Mouse (Mus musculus): ENCODE results near the gene Slamf1. TPM values are rescaled to one million over a fixed set of nuclear protein-coding genes. Genes with fewer than 3 reads are reported as not detected.
"Not testable (repeated sequence)": the region's sequence is repeated elsewhere in the genome, so short reads cannot be mapped to it uniquely, and the experiment has no call there.

Slamf1 gene
- total and polyA plus RNA-seq, 2 experiments from 2014 or later, result 0.11 to 0.19 TPM

DNA sequence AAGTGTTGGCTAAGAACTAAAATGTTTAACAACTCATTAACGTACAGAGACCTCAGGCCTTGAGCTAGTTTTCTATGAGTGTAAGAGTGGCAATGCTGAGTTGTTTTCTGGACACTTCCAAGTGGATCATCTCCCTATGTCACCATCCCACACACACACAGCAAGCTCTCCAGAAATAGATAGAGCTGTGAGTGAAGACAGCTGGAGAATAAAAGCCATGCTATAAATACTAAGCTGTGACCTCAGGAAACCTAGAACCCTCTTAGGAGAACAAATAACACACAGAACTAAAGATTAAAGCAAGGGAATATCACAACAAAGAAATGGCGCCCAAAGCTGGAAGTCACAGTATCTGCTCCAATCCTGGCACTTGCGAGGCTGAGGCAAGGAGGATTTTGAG lies 24.6 kb downstream of the Slamf1 start:
- no peaks in the 10 kb centered on the region for H3K9me3 ChIP-seq (ENCODE audit: low read length)
- no peaks in the 10 kb centered on the region for H3K36me3 ChIP-seq (ENCODE audit: insufficient read depth, low read length)
- no peak for ATAC-seq (ENCODE audit: low FRiP score)
- WGBS, result 80% methylated on average over 3 of the region's 3 CpGs
- H3K4me3 ChIP-seq (ENCODE audit: low read depth, low read length), result no peak overlapping the region
- H3K4me2 ChIP-seq (ENCODE audit: low read depth, low read length, poor library complexity, severe bottlenecking), result no peak overlapping the region
- H3K9ac ChIP-seq (replicated peaks; ENCODE audit: low read length, poor library complexity, severe bottlenecking), result no peak overlapping the region
- H3K4me1 ChIP-seq (ENCODE audit: insufficient read depth, low read length), result no peaks in the 10 kb centered on the region
- no peak for DNase-seq (ENCODE audit: low spot score)
- TF ChIP-seq CTCF (IDR thresholded peaks at IDR 0.05), result no peak
- no peak overlapping the region for H3K27ac ChIP-seq (ENCODE audit: low read depth, low read length)
- no peaks in the 10 kb centered on the region for H3K27me3 ChIP-seq (ENCODE audit: insufficient read depth, low read length)

DNA sequence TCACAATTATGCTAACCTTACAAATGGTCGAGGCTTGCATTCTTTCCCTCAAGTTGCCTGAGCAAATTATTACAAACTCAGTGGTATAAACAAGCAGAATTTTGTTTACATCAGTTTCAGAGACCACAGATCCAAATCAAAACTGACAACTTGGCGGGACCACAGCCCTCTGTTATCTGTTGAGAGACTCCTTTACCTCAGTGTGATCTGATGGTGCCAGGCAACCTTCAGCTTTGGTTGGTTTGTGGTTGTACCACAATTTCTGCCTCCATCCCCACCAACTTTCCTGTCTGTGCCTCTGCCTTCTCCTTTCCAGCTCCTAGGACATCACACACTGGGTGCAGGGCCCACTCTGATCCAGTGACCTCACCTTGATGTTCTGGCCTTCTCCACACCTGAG lies 29.3 kb downstream of the Slamf1 start:
- Histone ChIP-seq H3K4me1 (ENCODE audit: insufficient read depth, low read length) (no peaks in the 10 kb centered on the region), H3K9ac (replicated peaks; ENCODE audit: low read length, poor library complexity, severe bottlenecking) (no peak overlapping the region), H3K27me3 (ENCODE audit: insufficient read depth, low read length) (no peaks in the 10 kb centered on the region), H3K9me3 (ENCODE audit: low read length) (no peaks in the 10 kb centered on the region), H3K27ac (ENCODE audit: low read depth, low read length) (no peak overlapping the region), H3K4me3 (ENCODE audit: low read depth, low read length) (no peak overlapping the region), H3K4me2 (ENCODE audit: low read depth, low read length, poor library complexity, severe bottlenecking) (no peak overlapping the region), H3K36me3 (ENCODE audit: insufficient read depth, low read length) (no peaks in the 10 kb centered on the region)
- no peak for DNase-seq (ENCODE audit: low spot score)
- TF ChIP-seq CTCF (IDR thresholded peaks at IDR 0.05), result no peak
- ATAC-seq (ENCODE audit: low FRiP score), result no peak
- 74% methylated on average over 2 of the region's 2 CpGs for WGBS

DNA sequence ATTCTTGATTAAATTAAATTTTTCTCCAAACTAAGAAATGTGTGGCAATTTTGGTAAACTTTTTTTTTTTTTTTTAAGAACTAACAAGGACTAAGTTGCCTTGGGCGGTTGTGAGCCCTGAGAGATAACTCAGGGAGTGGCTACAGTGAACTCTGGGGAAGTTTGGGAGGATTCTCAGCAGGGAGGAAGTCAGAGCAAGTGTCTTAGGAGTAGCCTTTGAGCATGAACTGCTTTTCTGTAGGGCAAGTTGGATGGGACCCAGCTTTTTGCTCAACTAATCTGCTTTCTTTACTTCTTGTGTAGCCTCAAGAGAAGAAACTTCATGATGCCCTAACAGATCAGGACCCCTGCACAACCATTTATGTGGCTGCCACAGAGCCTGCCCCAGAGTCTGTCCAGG lies 30.9 kb downstream of the Slamf1 start:
- H3K4me1 ChIP-seq (ENCODE audit: insufficient read depth, low read length), result no peaks in the 10 kb centered on the region
- no peak for TF ChIP-seq CTCF (IDR thresholded peaks at IDR 0.05)
- no peaks in the 10 kb centered on the region for H3K27me3 ChIP-seq (ENCODE audit: insufficient read depth, low read length)
- ATAC-seq (ENCODE audit: low FRiP score), result no peak
- no peak overlapping the region for H3K9ac ChIP-seq (replicated peaks; ENCODE audit: low read length, poor library complexity, severe bottlenecking)
- 67% methylated on average over 1 of the region's 1 CpGs for WGBS
- no peak overlapping the region for H3K4me2 ChIP-seq (ENCODE audit: low read depth, low read length, poor library complexity, severe bottlenecking)
- no peaks in the 10 kb centered on the region for H3K9me3 ChIP-seq (ENCODE audit: low read length)
- no peak overlapping the region for H3K27ac ChIP-seq (ENCODE audit: low read depth, low read length)
- DNase-seq (ENCODE audit: low spot score), result no peak
- H3K36me3 ChIP-seq (ENCODE audit: insufficient read depth, low read length), result no peaks in the 10 kb centered on the region
- no peak overlapping the region for H3K4me3 ChIP-seq (ENCODE audit: low read depth, low read length)

DNA sequence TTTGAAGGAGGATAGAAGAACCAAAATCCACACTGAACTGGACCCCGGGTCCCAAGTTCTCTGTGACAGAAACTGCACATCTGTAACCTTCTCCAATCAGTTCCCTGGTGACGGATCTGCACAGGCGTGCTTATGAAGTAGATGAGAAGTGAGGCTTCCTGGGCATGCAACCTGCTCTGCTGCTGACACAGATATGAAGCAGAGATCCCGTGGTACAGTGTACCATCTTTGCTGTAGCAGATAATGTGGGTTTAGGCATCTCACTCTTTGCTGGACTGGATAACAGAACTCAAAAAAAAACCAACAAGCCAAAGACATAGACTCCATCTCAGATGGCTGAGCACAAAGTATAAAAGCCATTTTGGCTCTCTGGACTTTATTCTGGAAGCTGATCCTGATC lies 32.7 kb downstream of the Slamf1 start:
- Histone ChIP-seq H3K9ac (replicated peaks; ENCODE audit: low read length, poor library complexity, severe bottlenecking) (no peak overlapping the region), H3K9me3 (ENCODE audit: low read length) (no peaks in the 10 kb centered on the region), H3K36me3 (ENCODE audit: insufficient read depth, low read length) (no peaks in the 10 kb centered on the region), H3K4me1 (ENCODE audit: insufficient read depth, low read length) (no peaks in the 10 kb centered on the region), H3K4me3 (ENCODE audit: low read depth, low read length) (no peak overlapping the region), H3K4me2 (ENCODE audit: low read depth, low read length, poor library complexity, severe bottlenecking) (no peak overlapping the region), H3K27me3 (ENCODE audit: insufficient read depth, low read length) (no peaks in the 10 kb centered on the region), H3K27ac (ENCODE audit: low read depth, low read length) (no peak overlapping the region)
- ATAC-seq (ENCODE audit: low FRiP score) (no peak), DNase-seq (ENCODE audit: low spot score) (no peak)
- no peak for TF ChIP-seq CTCF (IDR thresholded peaks at IDR 0.05)
- WGBS, result 85% methylated on average over 4 of the region's 4 CpGs

DNA sequence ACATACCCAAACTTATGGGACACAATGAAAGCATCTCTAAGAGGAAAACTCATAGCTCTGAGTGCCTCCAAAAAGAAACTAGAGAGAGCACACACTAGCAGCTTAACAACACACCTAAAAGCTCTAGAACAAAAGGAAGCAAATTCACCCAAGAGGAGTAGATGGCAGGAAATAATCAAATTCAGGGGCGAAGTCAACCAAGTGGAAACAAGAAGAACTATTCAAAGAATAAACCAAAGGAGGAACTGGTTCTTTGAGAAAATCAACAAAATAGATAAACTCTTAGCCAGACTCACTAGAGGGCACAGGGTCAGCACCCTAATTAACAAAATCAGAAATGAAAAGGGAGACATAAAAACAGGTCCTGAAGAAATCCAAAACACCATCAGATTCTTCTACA lies 44.1 kb downstream of the Slamf1 start:
- ATAC-seq (ENCODE audit: low FRiP score); H3K4me1 ChIP-seq (ENCODE audit: insufficient read depth, low read length); H3K27me3 ChIP-seq (ENCODE audit: insufficient read depth, low read length); H3K36me3 ChIP-seq (ENCODE audit: insufficient read depth, low read length); H3K4me2 ChIP-seq (ENCODE audit: low read depth, low read length, poor library complexity, severe bottlenecking); H3K9ac ChIP-seq (replicated peaks; ENCODE audit: low read length, poor library complexity, severe bottlenecking); H3K9me3 ChIP-seq (ENCODE audit: low read length); DNase-seq (ENCODE audit: low spot score); H3K4me3 ChIP-seq (ENCODE audit: low read depth, low read length); H3K27ac ChIP-seq (ENCODE audit: low read depth, low read length): not testable (repeated sequence)
- WGBS, result 80% methylated on average over 1 of the region's 1 CpGs

DNA sequence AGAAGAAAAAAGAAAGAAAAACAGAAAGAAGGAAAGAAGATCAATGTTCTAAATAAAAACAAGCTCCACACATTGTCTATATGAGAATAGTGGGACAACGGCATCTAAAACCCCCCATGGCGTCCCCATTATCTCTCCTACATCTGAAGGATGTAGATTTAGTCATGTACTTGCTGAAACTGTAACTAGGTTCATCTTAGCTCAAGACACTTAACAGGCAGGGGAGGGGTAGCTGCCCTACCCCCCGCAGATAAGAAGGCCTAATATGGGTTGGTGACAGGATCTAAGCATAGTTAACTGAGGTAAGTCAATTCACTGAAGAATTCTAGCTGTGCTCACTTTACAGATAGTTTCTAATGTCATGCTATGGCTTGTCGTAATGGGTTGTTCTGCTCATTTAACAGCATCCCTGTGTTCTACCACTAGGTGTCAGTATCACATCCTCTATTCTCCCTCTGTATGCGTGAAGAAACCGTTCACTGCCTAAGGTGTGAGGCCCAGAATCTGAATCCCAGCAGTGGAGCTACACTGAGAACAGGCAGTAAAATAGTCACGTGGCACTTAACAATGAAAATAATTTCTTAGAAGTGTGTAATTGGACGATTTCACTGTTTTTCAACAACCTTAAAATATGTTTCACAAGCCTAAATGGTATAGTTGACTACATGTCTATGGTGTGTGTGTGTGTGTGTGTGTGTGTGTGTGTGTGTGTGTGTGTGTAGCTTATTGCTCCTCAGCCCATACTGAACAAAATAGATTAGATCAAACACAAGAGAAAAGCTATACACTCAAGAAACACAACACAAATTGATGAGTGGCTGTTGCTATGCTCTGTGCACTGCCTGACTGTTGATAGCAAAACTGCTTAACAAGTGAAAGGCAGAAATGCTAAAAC lies 48.9 kb downstream of the Slamf1 start:
- no peaks in the 10 kb centered on the region for H3K4me1 ChIP-seq (ENCODE audit: insufficient read depth, low read length)
- H3K27ac ChIP-seq (ENCODE audit: low read depth, low read length), result no peak overlapping the region
- no peaks in the 10 kb centered on the region for H3K27me3 ChIP-seq (ENCODE audit: insufficient read depth, low read length)
- DNase-seq (ENCODE audit: low spot score) (peak; percentile 85), ATAC-seq (ENCODE audit: low FRiP score) (peak; percentile 92)
- TF ChIP-seq CTCF (IDR thresholded peaks at IDR 0.05), result peak; percentile 93
- H3K9me3 ChIP-seq (ENCODE audit: low read length), result no peaks in the 10 kb centered on the region
- H3K4me3 ChIP-seq (ENCODE audit: low read depth, low read length), result no peak overlapping the region
- H3K36me3 ChIP-seq (ENCODE audit: insufficient read depth, low read length), result no peaks in the 10 kb centered on the region
- H3K4me2 ChIP-seq (ENCODE audit: low read depth, low read length, poor library complexity, severe bottlenecking), result no peak overlapping the region
- no peak overlapping the region for H3K9ac ChIP-seq (replicated peaks; ENCODE audit: low read length, poor library complexity, severe bottlenecking)
- 14% methylated on average over 8 of the region's 8 CpGs for WGBS
